Mouse (Mus musculus) gastrocnemius, postnatal 10 days (tissue): ENCODE measurements around the gene Ctla4. TPM values are rescaled to one million over a fixed set of nuclear protein-coding genes. Genes with fewer than 3 reads are reported as not detected.

Experiments
- DNase-seq: peaks from one replicate; pipeline ENCODE4 v3.0.0; 2021; ENCODE audit warnings: mixed read lengths
- long read RNA-seq, 2 experiments: library from polyadenylated mRNA; stranded (forward); transcript quantifications; one replicate each; pipeline ENCODE4 v2.0.0; 2021
- total RNA-seq, 2 experiments: library from RNA; stranded (reverse); gene quantifications; 2 replicates each; pipeline ENCODE4 v1.2.3; 2021

Ctla4 gene
- total RNA-seq: not detected
- long read RNA-seq, experiment 1, partial matches to known transcripts: 0 of 1 reads
- long read RNA-seq, experiment 1, other reads (novel, unspliced or antisense): 1 of 1 reads
- long read RNA-seq, experiment 2: 0 reads

- DNase-seq: no peak
Observed at GRCm38 (mm10) chr1:60886981-60887380, at the start of gene Ctla4. Gene Ctla4, plus strand, starts transcription at chr1:60887000.

GRCm38 (mm10) chr1:60839161-60839560 is 47.6 kb upstream of the Ctla4 start:
- no peak for DNase-seq

DNA sequence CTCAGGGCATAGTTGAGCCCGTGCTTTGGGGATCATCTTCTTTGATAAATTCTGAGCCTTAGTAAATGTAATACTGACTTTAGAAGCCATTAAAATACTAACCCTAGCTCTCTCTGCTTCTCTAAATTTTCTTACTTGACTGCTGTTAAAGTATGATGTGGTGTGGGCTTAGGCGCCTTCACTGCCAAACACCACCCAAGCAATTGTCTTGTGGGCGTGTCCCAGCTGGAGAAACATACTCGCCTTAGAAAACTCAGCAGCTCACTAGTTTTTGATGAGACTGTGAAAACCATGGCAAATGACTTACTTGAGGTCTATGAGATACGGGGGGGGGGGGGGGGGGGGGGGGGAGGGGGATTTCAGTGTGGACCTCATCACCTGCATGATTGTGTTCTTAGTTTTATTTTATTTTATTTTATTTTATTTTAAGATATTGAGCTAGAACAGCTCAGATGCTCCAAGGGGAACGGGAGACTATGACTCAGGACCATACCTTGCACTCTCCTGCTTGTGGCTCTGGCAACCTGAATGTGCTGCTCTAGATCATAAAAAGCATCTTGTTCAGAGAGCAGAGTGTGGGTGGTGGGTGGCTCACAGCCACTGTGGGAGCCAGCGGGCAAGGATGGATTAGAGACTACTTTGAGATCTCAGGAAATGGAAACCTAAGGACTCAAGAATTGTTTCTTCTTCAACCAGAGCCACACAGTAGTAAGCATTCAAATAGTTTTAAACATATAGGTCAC is 41.3 kb upstream of the Ctla4 start:
- no peak for DNase-seq

GRCm38 (mm10) chr1:60846616-60847275 is 40.1 kb upstream of the Ctla4 start:
- DNase-seq: no peak

DNA sequence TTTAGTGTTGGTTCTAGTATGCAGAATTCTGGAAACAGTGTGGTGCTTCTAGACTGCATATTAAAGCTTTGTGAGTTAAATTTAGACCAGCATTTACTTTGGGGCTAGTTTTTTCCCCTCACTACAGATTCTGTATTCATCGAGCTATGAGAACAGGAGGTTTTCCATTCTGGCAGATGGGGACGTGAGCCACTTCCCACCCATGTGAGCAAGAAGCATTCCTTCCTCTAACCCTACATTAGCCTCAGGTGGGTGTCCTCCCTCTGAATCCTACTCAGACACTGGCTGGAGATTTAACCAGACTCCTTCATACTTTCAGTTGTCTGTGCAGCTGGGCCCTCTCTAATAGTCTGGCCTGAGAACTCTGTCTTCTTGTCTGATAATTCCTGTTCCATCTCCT is 37.7 kb upstream of the Ctla4 start:
- DNase-seq: no peak

DNA sequence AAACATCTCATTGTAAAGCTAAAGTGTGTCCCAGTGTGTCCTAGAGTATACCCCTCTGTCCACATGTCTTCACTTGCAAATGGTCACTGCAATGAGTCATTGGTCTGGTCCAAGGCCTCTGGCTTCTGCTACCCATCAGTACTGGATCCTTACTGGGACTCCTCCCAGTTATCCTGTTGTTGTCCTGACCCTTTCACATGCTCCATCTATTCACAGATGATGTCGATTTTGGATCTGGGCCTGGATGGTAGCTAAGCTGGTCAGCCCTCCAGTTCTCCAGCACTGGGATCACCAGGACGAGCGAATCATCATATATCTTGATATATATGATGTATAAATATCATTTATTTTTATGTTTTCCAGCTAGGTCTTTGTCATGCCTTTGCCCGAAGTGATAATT is 37.0 kb upstream of the Ctla4 start:
- DNase-seq: no peak

DNA sequence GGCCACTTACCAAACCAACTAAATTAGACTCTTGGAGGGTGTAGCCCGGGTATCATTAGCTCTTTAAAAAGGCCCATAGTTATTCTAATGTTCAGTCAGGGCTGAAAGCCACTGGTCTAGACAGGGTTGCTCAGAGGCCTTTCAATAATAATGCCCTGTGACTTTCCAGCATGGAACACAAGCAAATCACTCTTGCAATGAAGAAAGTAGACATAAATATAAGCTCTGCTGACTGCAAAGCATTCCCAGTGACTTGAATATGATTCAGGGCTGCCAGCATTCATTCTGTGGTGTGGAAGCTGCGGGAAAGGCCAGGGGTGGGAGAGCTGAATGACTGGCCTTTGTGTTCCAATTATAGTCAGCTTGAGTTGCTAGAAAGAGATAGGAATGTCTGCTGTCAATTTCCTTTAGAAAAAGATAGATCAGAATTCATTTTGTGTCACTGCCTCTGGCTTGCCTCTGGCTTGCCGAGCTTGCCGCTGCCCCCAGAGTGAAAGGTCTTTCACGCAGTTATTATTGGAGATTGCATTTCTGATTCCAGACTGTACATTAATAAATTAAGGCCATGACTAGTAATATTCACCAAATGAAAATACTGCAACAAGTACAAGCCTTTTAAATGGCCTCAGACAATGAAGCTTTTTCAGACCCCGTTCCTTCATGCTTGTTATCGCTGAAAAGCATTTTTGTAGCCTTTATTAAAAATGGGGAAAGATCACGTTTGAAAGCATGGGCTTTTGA is 35.6 kb upstream of the Ctla4 start:
- DNase-seq: no peak

- no peak for DNase-seq
Observed at GRCm38 (mm10) chr1:60852075-60852769, 34.6 kb upstream of the Ctla4 start.

GRCm38 (mm10) chr1:60852770-60853147 is 34.0 kb upstream of the Ctla4 start:
- DNase-seq: no peak

GRCm38 (mm10) chr1:60853330-60853956 is 33.4 kb upstream of the Ctla4 start:
- no peak for DNase-seq

DNA sequence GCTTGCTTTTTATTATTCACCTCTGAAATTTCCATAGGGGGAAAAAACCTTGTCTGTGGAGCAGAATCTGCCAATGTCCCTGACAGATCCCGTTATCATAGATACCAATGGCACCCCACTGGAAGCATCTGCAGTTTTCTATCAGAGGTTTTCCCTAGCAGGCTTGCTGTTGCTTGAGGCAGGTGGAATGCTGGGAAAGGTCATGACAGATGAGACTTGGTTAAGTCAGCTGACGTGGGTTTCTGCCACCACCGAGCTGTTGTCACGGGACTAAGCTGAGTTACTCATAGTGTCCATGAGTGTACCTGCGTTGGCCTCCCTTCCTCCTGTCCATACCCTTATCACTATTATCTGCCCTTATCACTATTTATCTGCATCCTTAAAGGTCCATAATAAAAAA is 32.8 kb upstream of the Ctla4 start:
- no peak for DNase-seq

DNA sequence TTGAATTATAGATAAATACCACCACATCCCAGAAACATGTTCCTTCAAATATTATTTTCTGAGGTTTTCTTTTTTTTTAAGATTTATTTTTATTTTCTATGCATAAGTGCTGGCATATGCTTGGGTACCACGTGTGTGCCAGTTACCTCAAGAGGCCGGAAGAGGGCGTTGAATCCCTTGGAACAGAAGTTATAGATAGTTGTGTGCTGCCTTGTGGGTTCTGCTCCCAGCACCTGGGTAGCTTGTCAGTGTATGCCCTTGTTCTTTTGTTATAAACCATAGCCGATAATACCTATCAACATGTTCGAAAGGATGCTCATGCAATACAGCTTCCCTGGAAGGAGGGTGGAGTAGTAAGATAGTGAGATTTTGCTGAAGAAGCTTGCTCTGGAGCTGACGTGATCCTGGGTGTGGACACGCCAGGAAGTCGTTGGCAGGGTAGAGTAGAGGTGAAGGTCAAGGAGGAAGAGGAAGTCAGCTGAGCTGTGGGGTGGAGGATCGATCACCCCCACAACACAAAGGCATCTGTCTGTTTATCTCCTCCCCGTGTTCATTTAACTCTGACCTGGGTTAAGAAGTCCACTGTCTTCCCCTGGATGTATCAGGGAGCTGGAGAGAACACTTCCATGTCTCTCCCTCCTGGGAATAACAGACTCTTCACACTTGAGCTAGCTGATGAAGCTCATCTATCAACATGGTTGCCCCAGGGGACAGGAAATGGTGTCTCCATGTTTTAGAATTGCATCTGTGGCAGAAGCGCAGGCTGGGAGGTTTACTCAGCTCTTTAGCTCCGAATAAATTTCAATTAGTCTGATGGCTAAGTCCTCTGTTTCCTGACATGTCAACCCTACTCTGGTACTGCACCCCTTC is 29.2 kb upstream of the Ctla4 start:
- no peak for DNase-seq

DNA sequence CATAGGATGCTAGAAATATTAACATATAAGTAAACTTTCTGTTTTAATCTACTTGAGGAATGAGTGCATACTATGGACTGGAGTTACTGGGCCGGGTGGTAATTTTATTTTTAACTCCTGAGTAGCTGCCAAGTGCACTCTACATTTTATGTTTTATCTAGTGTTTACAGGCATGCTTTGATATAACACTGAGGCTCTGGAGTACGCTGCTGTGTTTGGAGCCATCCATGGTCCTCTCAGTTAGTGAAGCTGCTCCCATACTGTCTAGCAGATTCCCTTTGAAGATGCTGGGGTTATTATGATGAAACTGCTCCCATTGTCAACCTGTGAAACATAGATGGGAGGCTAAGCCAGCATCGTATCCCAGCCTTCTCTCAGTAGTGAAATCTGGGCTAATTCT is 27.6 kb upstream of the Ctla4 start:
- no peak for DNase-seq

- no peak for DNase-seq
Observed at GRCm38 (mm10) chr1:60859842-60860241, 27.0 kb upstream of the Ctla4 start.

- no peak for DNase-seq
Observed at GRCm38 (mm10) chr1:60860357-60860946, 26.3 kb upstream of the Ctla4 start.

GRCm38 (mm10) chr1:60860955-60861354 is 25.8 kb upstream of the Ctla4 start:
- DNase-seq: no peak

DNA sequence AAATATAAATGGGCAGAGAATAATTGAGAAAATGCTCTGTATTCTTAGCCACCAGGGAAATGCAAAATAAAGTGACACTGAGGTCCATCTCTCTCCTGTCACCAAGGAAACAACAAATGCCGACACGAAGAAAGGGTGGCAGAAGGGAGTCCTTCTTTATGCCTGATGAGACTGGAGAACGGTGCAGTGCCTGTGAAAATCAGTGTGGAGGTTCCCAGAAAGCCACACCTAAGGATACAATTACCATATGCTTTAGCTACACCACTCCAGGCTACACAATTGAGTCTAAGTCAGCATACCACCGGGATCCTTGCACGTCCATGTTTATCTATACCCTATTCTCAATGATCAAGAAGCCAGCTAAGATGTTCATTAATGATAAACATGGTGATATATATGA is 25.4 kb upstream of the Ctla4 start:
- no peak for DNase-seq

DNA sequence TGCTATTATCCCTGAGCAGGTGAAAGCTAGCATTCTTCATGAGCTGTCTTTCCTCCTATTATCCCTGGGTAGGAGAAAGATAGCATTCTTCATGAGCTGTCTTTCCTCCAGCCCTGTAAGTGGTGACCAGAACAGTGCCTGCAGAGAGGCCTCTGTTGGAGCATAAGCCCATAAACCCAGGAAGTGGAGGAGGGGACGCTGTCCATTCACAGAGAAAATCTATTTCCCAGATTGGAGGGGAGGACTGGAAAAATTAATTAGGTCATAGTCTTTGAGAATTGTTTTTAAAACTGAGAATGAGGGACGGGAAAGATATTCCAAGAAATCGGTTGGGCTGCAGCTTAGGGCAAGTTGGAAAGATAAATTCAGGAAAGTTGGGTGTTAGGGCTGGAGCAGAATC is 24.3 kb upstream of the Ctla4 start:
- no peak for DNase-seq

DNA sequence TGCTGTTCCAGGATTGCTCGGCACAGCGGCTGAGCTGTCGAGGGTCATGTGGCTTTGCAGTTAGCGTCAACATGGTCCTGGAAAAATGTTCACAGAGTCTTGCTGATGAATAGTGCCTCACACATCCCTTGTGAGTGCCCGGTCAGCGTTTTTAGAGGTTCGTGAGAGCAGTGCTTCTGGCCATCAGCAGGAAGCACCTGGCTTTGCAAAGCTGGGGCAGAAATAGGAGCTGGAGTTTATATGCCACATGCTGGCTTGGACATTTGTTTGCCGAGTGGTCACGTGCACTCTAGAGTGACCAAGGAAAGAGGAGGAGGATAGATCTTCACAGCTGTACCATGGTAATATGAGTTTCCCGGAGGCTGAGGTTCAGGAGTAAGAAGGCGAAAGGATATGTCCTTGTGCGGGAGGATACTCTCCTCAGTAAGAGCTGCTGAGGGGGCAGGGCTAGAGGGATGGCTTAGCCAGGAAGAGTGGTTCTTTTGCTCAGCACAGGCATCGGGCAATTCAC is 23.8 kb upstream of the Ctla4 start:
- DNase-seq: peak; percentile 34

DNA sequence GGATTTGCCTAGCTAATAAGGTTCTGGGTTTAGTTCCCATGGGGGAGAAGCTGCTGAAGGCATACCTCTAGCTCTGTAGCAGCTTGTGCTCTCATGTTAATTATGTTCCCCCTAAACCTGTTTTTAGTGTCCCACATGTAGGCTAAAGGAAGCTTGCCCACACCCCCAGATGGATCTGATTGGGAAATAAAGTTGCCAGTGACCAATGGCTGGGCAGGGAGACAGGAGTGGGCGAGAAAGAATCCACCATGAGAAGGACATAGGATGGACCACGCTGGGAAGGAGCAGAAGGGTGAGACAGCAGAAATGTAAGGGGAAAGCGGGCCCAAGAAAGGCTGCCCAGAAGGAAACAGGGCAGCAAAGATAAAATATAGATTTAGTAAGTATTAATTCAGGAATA is 23.1 kb upstream of the Ctla4 start:
- no peak for DNase-seq
